Mouse (Mus musculus) urinary bladder, adult 18-20 months (tissue): Measurements from ENCODE around the gene Mgat5.

Experiments
- DNase-seq, 2 experiments: peaks; one replicate each; pipeline ENCODE4 v3.0.0; 2022; ENCODE audit warnings: low spot score in 2 of 2, mixed read lengths in 2 of 2

Mgat5 gene

GRCm38 (mm10) chr1:127259669-127260068 is 54.9 kb downstream of the Mgat5 start:
- no peak for DNase-seq

GRCm38 (mm10) chr1:127260969-127261368 is 56.2 kb downstream of the Mgat5 start:
- no peak for DNase-seq

GRCm38 (mm10) chr1:127262170-127262837 is 57.5 kb downstream of the Mgat5 start:
- no peak for DNase-seq

- DNase-seq: no peak
Measured at GRCm38 (mm10) chr1:127267985-127268384, 63.2 kb downstream of the Mgat5 start.

- DNase-seq: no peak
Measured at GRCm38 (mm10) chr1:127269343-127269742, 64.5 kb downstream of the Mgat5 start.

- no peak for DNase-seq
Measured at GRCm38 (mm10) chr1:127270273-127271020, 65.6 kb downstream of the Mgat5 start.

GRCm38 (mm10) chr1:127271156-127271555 is 66.3 kb downstream of the Mgat5 start:
- DNase-seq: no peak

- DNase-seq: no peak
Measured at GRCm38 (mm10) chr1:127273363-127273762, 68.5 kb downstream of the Mgat5 start.

- no peak for DNase-seq
Measured at GRCm38 (mm10) chr1:127275572-127276324, 70.9 kb downstream of the Mgat5 start.

- DNase-seq: no peak
Measured at GRCm38 (mm10) chr1:127278067-127278466, 73.3 kb downstream of the Mgat5 start.

GRCm38 (mm10) chr1:127280256-127280655 is 75.4 kb downstream of the Mgat5 start:
- DNase-seq: no peak

- DNase-seq: no peak
Measured at GRCm38 (mm10) chr1:127284975-127285374, 80.2 kb downstream of the Mgat5 start.

- DNase-seq: no peak
Measured at GRCm38 (mm10) chr1:127287505-127287904, 82.7 kb downstream of the Mgat5 start.

GRCm38 (mm10) chr1:127290879-127291278 is 86.1 kb downstream of the Mgat5 start:
- no peak for DNase-seq

GRCm38 (mm10) chr1:127291721-127292120 is 86.9 kb downstream of the Mgat5 start:
- no peak for DNase-seq

- DNase-seq: no peak
Measured at GRCm38 (mm10) chr1:127293286-127293685, 88.5 kb downstream of the Mgat5 start.

- DNase-seq: no peak
Measured at GRCm38 (mm10) chr1:127296815-127297214, 92.0 kb downstream of the Mgat5 start.

- DNase-seq: no peak
Measured at GRCm38 (mm10) chr1:127299774-127300173, 95.0 kb downstream of the Mgat5 start.

- DNase-seq: no peak
Measured at GRCm38 (mm10) chr1:127301038-127301437, 96.2 kb downstream of the Mgat5 start.

GRCm38 (mm10) chr1:127302620-127303019 is 97.8 kb downstream of the Mgat5 start:
- no peak for DNase-seq

GRCm38 (mm10) chr1:127303791-127304190 is 99.0 kb downstream of the Mgat5 start:
- no peak for DNase-seq

GRCm38 (mm10) chr1:127304281-127304680 is 99.5 kb downstream of the Mgat5 start:
- DNase-seq: no peak

GRCm38 (mm10) chr1:127305582-127305981 is 100.8 kb downstream of the Mgat5 start:
- no peak for DNase-seq
